14 mouse cellular contexts compared by ENCODE assay signal in the genomic region with DNA sequence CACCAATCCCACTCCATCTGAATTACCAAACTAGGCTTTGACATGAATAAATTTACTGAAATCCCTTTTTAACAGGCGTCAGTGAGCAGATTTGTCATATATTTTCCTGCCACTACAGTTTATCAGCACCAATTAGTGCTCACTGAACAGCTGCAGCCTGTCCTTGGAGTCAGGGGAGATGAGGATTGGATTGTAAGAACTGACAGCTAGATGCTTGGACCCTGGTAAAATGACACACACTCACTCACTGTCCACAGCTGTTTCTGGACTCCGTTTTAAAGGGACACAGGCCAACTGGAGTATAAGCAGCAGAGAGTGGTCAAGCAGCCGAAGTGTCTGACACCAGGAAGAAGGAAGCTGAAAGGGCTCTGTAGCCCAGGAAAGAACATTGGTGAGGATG. TPM values are rescaled to one million over a fixed set of nuclear protein-coding genes. Genes with fewer than 3 reads are reported as not detected.
DNase-seq lines count a peak whose midpoint lies in the region; ATAC-seq and TF ChIP-seq lines count a peak whose summit lies in the region.
"Had no signal": no experiment of that assay in that cellular context is flagged by ENCODE, and none has a peak within 500 bp of the region (broad histone marks: within the 10 kb centered on the region; RNA-seq: fewer than 3 reads in every experiment).

No protein-coding gene starts in this region.

- H3K9ac ChIP-seq in heart, embryonic 11.5 days (ENCODE audit: low read depth, low read length): no peak overlapping the region
- H3K9ac ChIP-seq in heart, postnatal 0 days (replicated peaks; ENCODE audit: low read depth, low read length): no peak overlapping the region
- H3K9ac ChIP-seq: neural tube, embryonic 13.5 days had no signal

- ATAC-seq in heart, embryonic 11.5 days (replicated peaks; ENCODE audit: insufficient number of reproducible peaks, low FRiP score, low TSS enrichment): no peak
- no peak for ATAC-seq in heart, postnatal 0 days (ENCODE audit: insufficient read depth, low read depth)

- H3K4me1 ChIP-seq in heart, embryonic 10.5 days: peaks cover 5% of the 10 kb centered on the region
- H3K4me1 ChIP-seq in heart, embryonic 11.5 days (ENCODE audit: control insufficient read depth, insufficient read depth, low read length): peaks cover 5% of the 10 kb centered on the region; the same call in 1 of the 2 replicates
- H3K4me1 ChIP-seq in heart, postnatal 0 days (ENCODE audit: control insufficient read depth, insufficient read depth): peaks cover 4% of the 10 kb centered on the region; the same call in 1 of the 2 replicates

- no peak for TF ChIP-seq CTCF in heart, postnatal 0 days (IDR thresholded peaks at IDR 0.05; ENCODE audit: low read depth)
- no peak for TF ChIP-seq CTCF in layer of hippocampus, adult 2 months (conservative IDR thresholded peaks at IDR 0.05)

- H3K27ac ChIP-seq in heart, embryonic 10.5 days: no peak overlapping the region
- H3K27ac ChIP-seq in heart, embryonic 11.5 days (ENCODE audit: low read depth, low read length): no peak overlapping the region
- H3K27ac ChIP-seq in heart, postnatal 0 days (ENCODE audit: low read depth): peak overlapping the region; percentile 1; the same call in 1 of the 2 replicates
- H3K27ac ChIP-seq in layer of hippocampus, adult 2 months: no peak overlapping the region
- H3K27ac ChIP-seq: macrophage; neural tube, embryonic 13.5 days had no signal

- TF ChIP-seq EP300 in heart, postnatal 0 days (IDR thresholded peaks at IDR 0.05; ENCODE audit: low read depth): no peak

- whole genome bisulfite sequencing in heart, embryonic 10.5 days: 42% methylated on average over 3 of the region's 3 CpGs
- WGBS in heart, embryonic 11.5 days (ENCODE audit: insufficient replicate concordance): 39% methylated on average over 3 of the region's 3 CpGs
- WGBS in heart, postnatal 0 days: 37% methylated on average over 3 of the region's 3 CpGs

- no peaks in the 10 kb centered on the region for H3K9me3 ChIP-seq in heart, embryonic 10.5 days
- no peaks in the 10 kb centered on the region for H3K9me3 ChIP-seq in heart, embryonic 11.5 days (replicated peaks; ENCODE audit: control insufficient read depth, low read length)
- H3K9me3 ChIP-seq in heart, postnatal 0 days (replicated peaks; ENCODE audit: control insufficient read depth, low read length): 0 out of 2 replicates have a peak, but pooled peaks cover 3% of the 10 kb centered on the region

- H3K4me3 ChIP-seq in heart, embryonic 10.5 days: no peak overlapping the region
- no peak overlapping the region for H3K4me3 ChIP-seq in heart, embryonic 11.5 days (ENCODE audit: low read depth, low read length)
- H3K4me3 ChIP-seq in heart, postnatal 0 days (ENCODE audit: low read depth, low read length): no peak overlapping the region
- no peak overlapping the region for H3K4me3 ChIP-seq in layer of hippocampus, adult 2 months
- H3K4me3 ChIP-seq: neural tube, embryonic 13.5 days had no signal

- no peak overlapping the region for H3K4me2 ChIP-seq in heart, embryonic 11.5 days
- H3K4me2 ChIP-seq in heart, postnatal 0 days (ENCODE audit: low read depth, low read length): no peak overlapping the region
- H3K4me2 ChIP-seq: neural tube, embryonic 13.5 days had no signal

- H3K27me3 ChIP-seq in heart, embryonic 10.5 days (ENCODE audit: insufficient read depth, poor library complexity, severe bottlenecking): no peaks in the 10 kb centered on the region
- no peaks in the 10 kb centered on the region for H3K27me3 ChIP-seq in heart, embryonic 11.5 days (ENCODE audit: control insufficient read depth, insufficient read depth, low read length)
- no peaks in the 10 kb centered on the region for H3K27me3 ChIP-seq in heart, postnatal 0 days (ENCODE audit: control insufficient read depth, insufficient read depth, low read length)
- H3K27me3 ChIP-seq: CH12.LX; neural tube, embryonic 13.5 days had no signal

- peak; percentile 72 for DNase-seq in heart, embryonic 10.5 days (ENCODE audit: low spot score)
- DNase-seq in adipocyte (ENCODE audit: low spot score): peak; percentile 45
- peak; percentile 18 for DNase-seq in heart, postnatal 0 days (ENCODE audit: low spot score)
- peak; percentile 9 for DNase-seq in lung, postnatal 25 days (ENCODE audit: low spot score)
- DNase-seq in cerebellum, adult 9-11 months: no peak
- DNase-seq in urinary bladder, postnatal 10 days (ENCODE audit: low spot score): no peak
- DNase-seq in layer of hippocampus, adult 2 months (ENCODE audit: low spot score in 2 of 2): no peak
- DNase-seq: thymus, postnatal 36 days had no signal

- no peaks in the 10 kb centered on the region for H3K36me3 ChIP-seq in heart, embryonic 10.5 days
- H3K36me3 ChIP-seq in heart, embryonic 11.5 days (ENCODE audit: control insufficient read depth, insufficient read depth, low read length): no peaks in the 10 kb centered on the region
- no peaks in the 10 kb centered on the region for H3K36me3 ChIP-seq in heart, postnatal 0 days (replicated peaks; ENCODE audit: control insufficient read depth, insufficient read depth, low read length)

RNA-seq across cellular contexts. Expression of gene Scp2d1, which starts 53.9 kb away (rescaled TPM):
- polyA plus RNA-seq in heart, embryonic 10.5 days (2016; fragmentation: Nextera tagmentation; extraction: Ambion mirVana): not detected in 2 replicates
- not detected in 2 replicates for polyA plus RNA-seq in heart, embryonic 11.5 days (2014; fragmentation: Nextera tagmentation; extraction: Ambion mirVana)
- total RNA-seq in heart, postnatal 0 days (2014; rRNA removed; ENCODE audit: low replicate concordance): not detected in 2 replicates
- polyA plus RNA-seq in heart, postnatal 0 days (2015; fragmentation: Nextera tagmentation; extraction: Ambion mirVana): not detected in 2 replicates
- total RNA-seq in layer of hippocampus, adult 2 months (2021): not detected
- total RNA-seq: CH12.LX; hematopoietic stem cell, adult 5-6 weeks; left cerebral cortex, postnatal 14 days had no signal
- polyA plus RNA-seq: macrophage; neural tube, embryonic 13.5 days had no signal

Comparison
In these comparisons a context has a peak if more than half of its experiments do, and no peak if none do; other contexts are left out.
1. DNase-seq: peak in heart, embryonic 10.5 days (single experiment), adipocyte (single experiment), heart, postnatal 0 days (single experiment) and lung, postnatal 25 days (single experiment); none in cerebellum, adult 9-11 months (single experiment), urinary bladder, postnatal 10 days (single experiment) and layer of hippocampus, adult 2 months (0 of 2).